Mouse (Mus musculus) midbrain, embryonic 13.5 days (tissue): ENCODE results near the gene Dusp16. TPM values are rescaled to one million over a fixed set of nuclear protein-coding genes. Genes with fewer than 3 reads are reported as not detected.

ENCODE experiments used
- polyA plus RNA-seq: library from polyadenylated mRNA; unstranded; fragments of >200 nt; fragmentation: Nextera tagmentation; extraction: Ambion mirVana; gene quantifications from 2 replicates; pipeline ENCODE4 v1.2.1, GENCODE M21; 2015

The Dusp16 gene
- polyA plus RNA-seq, 1 experiment from 2014 or later = 7.7 TPM

Other genes starting within 250 kb of the Dusp16 start
- 23.6 and 24.3 TPM in 2 replicates for gene Lrp6, start 225.7 kb downstream of the Dusp16 start, polyA plus RNA-seq
- gene Mansc1, start 160.1 kb downstream of the Dusp16 start, polyA plus RNA-seq = 0.92 and 1.1 TPM in 2 replicates
- 46.9 and 48.6 TPM in 2 replicates for gene Borcs5, start 153.1 kb downstream of the Dusp16 start, polyA plus RNA-seq
- gene Crebl2, start 37.5 kb upstream of the Dusp16 start, polyA plus RNA-seq = 3.7 and 4.3 TPM in 2 replicates
- gene Gpr19, start 106.0 kb upstream of the Dusp16 start, polyA plus RNA-seq = 45.0 and 47.9 TPM in 2 replicates
- gene Cdkn1b, start 127.8 kb upstream of the Dusp16 start, polyA plus RNA-seq = 33.8 and 35.1 TPM in 2 replicates
- 3.0 and 3.7 TPM in 2 replicates for gene Apold1, start 189.1 kb upstream of the Dusp16 start, polyA plus RNA-seq
- gene Ddx47, start 219.0 kb upstream of the Dusp16 start, polyA plus RNA-seq = 87.6 TPM in 2 replicates